Mouse (Mus musculus) myocyte (in vitro differentiated cells): ENCODE results near the gene Adam12. TPM values are rescaled to one million over a fixed set of nuclear protein-coding genes. Genes with fewer than 3 reads are reported as not detected.

Source experiments
- H3K27me3 ChIP-seq: one replicate; pipeline ENCODE4 v1.6.1; 2011; ENCODE audit not compliant: control insufficient read depth, insufficient read depth, insufficient read length
- H3K36me3 ChIP-seq: one replicate; pipeline ENCODE4 v1.6.1; 2011; ENCODE audit not compliant: control insufficient read depth, insufficient read depth
- H3K4me2 ChIP-seq: one replicate; pipeline ENCODE4 v1.6.1; 2011; ENCODE audit warnings: low read depth, control low read depth
- H3K4me3 ChIP-seq: one replicate; pipeline ENCODE4 v1.5.1; 2011; ENCODE audit warnings: mild to moderate bottlenecking, control low read depth, moderate library complexity
- H3K79me2 ChIP-seq: one replicate; pipeline ENCODE4 v1.6.1; 2011; ENCODE audit not compliant: control insufficient read depth, insufficient read depth
- H3ac ChIP-seq: one replicate; pipeline ENCODE4 v1.6.1; 2011; ENCODE audit not compliant: control insufficient read depth, insufficient read length
- CEBPB ChIP-seq: IDR thresholded peaks from 2 replicates; pipeline ENCODE4 v1.6.1; 2011; ENCODE audit warnings: mild to moderate bottlenecking, moderate library complexity; ENCODE audit not compliant: poor library complexity, insufficient read depth, severe bottlenecking
- E2F4 ChIP-seq: IDR thresholded peaks from one replicate; pipeline ENCODE4 v1.6.1; 2011; ENCODE audit warnings: mild to moderate bottlenecking, control low read depth, moderate library complexity; ENCODE audit not compliant: insufficient read depth
- MAX ChIP-seq: IDR thresholded peaks from one replicate; pipeline ENCODE4 v1.6.1; 2011; ENCODE audit warnings: low read depth, mild to moderate bottlenecking, control low read depth
- MYOD1 ChIP-seq, 3 experiments: IDR thresholded peaks; one replicate each; pipeline ENCODE4 v1.6.1; 2011; ENCODE audit warnings: control low read depth in 2 of 3, low read depth in 2 of 3, mild to moderate bottlenecking in 2 of 3, moderate library complexity in 1 of 3; ENCODE audit not compliant: insufficient read length in 2 of 3, control insufficient read depth in 1 of 3
- MYOG ChIP-seq, 3 experiments: IDR thresholded peaks; one replicate each; pipeline ENCODE4 v1.6.1; 2011; ENCODE audit warnings: control low read depth in 2 of 3, low read depth in 2 of 3, mild to moderate bottlenecking in 2 of 3; ENCODE audit not compliant: insufficient read length in 2 of 3, control insufficient read depth in 1 of 3, insufficient read depth in 1 of 3
- POLR2A ChIP-seq: IDR thresholded peaks from one replicate; pipeline ENCODE4 v1.6.1; 2011; ENCODE audit warnings: low read depth, mild to moderate bottlenecking, control low read depth, moderate library complexity; ENCODE audit not compliant: insufficient read length
- POLR2AphosphoS2 ChIP-seq: IDR thresholded peaks from one replicate; pipeline ENCODE4 v1.6.1; 2011; ENCODE audit warnings: low read depth, control low read depth; ENCODE audit not compliant: insufficient read length
- REST ChIP-seq: IDR thresholded peaks from one replicate; pipeline ENCODE4 v1.6.1; 2011; ENCODE audit warnings: mild to moderate bottlenecking, control low read depth, moderate library complexity; ENCODE audit not compliant: insufficient read depth, insufficient read length
- SRF ChIP-seq: IDR thresholded peaks from one replicate; pipeline ENCODE4 v1.6.1; 2011; ENCODE audit warnings: low read depth; ENCODE audit not compliant: control insufficient read depth, insufficient read length
- TCF12 ChIP-seq: IDR thresholded peaks from one replicate; pipeline ENCODE4 v1.6.1; 2011; ENCODE audit warnings: mild to moderate bottlenecking, control low read depth; ENCODE audit not compliant: poor library complexity, insufficient read depth, severe bottlenecking
- TCF3 ChIP-seq: IDR thresholded peaks from one replicate; pipeline ENCODE4 v1.6.1; 2011; ENCODE audit warnings: low read depth, control low read depth; ENCODE audit not compliant: insufficient read length
- USF1 ChIP-seq: IDR thresholded peaks from one replicate; pipeline ENCODE4 v1.6.1; 2011; ENCODE audit warnings: low read depth, mild to moderate bottlenecking, control low read depth, moderate library complexity
- polyA plus RNA-seq: library from polyadenylated mRNA; unstranded; fragments of >200 nt; fragmentation: generic; extraction: Trizol; gene quantifications from one replicate; pipeline ENCODE4 v1.2.1, GENCODE M21; 2012; ENCODE audit warnings: missing spikeins

The Adam12 gene
- polyA plus RNA-seq, 1 experiment = 7.2 TPM

- Histone ChIP-seq H3K36me3 (no peaks in the 10 kb centered on the region), H3K4me2 (peak overlapping the region; percentile 27), H3K27me3 (no peaks in the 10 kb centered on the region), H3K4me3 (no peak overlapping the region), H3ac (no peak overlapping the region), H3K79me2 (no peaks in the 10 kb centered on the region)
- TF ChIP-seq TCF12 (no peak), POLR2AphosphoS2 (no peak), MYOD1 (IDR thresholded peaks at IDR 0.05; ENCODE audit: control insufficient read depth in 1 of 3, insufficient read length in 2 of 3, low read depth in 2 of 3) (peak; percentile 33 to 77 (median 41))
These were observed 185.6 kb downstream of the Adam12 start for GRCm38 (mm10) chr7:134046376-134046775.

GRCm38 (mm10) chr7:134043576-134043975, 188.4 kb downstream of the Adam12 start:
- TF ChIP-seq CEBPB (no peak), E2F4 (no peak), POLR2AphosphoS2 (no peak), POLR2A (no peak), MAX (no peak), TCF12 (no peak), REST (no peak), TCF3 (no peak), MYOD1 (IDR thresholded peaks at IDR 0.05; ENCODE audit: control insufficient read depth in 1 of 3, insufficient read length in 2 of 3, low read depth in 2 of 3) (no peak), SRF (no peak), USF1 (no peak), MYOG (IDR thresholded peaks at IDR 0.05; ENCODE audit: control insufficient read depth in 1 of 3, insufficient read depth in 1 of 3, insufficient read length in 2 of 3, low read depth in 2 of 3) (no peak)
- Histone ChIP-seq H3ac (no peak overlapping the region), H3K79me2 (no peaks in the 10 kb centered on the region), H3K27me3 (no peaks in the 10 kb centered on the region), H3K36me3 (no peaks in the 10 kb centered on the region), H3K4me3 (no peak overlapping the region), H3K4me2 (no peak overlapping the region)

- no peaks in the 10 kb centered on the region for H3K27me3 ChIP-seq
- H3K4me2 ChIP-seq = no peak overlapping the region
- H3ac ChIP-seq = no peak overlapping the region
- no peaks in the 10 kb centered on the region for H3K79me2 ChIP-seq
- TF ChIP-seq E2F4 (no peak), REST (no peak), MYOD1 (IDR thresholded peaks at IDR 0.05; ENCODE audit: control insufficient read depth in 1 of 3, insufficient read length in 2 of 3, low read depth in 2 of 3) (no peak), CEBPB (no peak), TCF12 (no peak), SRF (no peak), MAX (no peak), MYOG (IDR thresholded peaks at IDR 0.05; ENCODE audit: control insufficient read depth in 1 of 3, insufficient read depth in 1 of 3, insufficient read length in 2 of 3, low read depth in 2 of 3) (no peak), TCF3 (no peak), USF1 (no peak)
- H3K36me3 ChIP-seq = no peaks in the 10 kb centered on the region
- H3K4me3 ChIP-seq = no peak overlapping the region
These were observed 189.3 kb downstream of the Adam12 start for GRCm38 (mm10) chr7:134042614-134043013.

GRCm38 (mm10) chr7:134033939-134034338, 198.0 kb downstream of the Adam12 start:
- no peak overlapping the region for H3K4me2 ChIP-seq
- H3K79me2 ChIP-seq = no peaks in the 10 kb centered on the region
- TF ChIP-seq REST (no peak), TCF3 (no peak), POLR2A (no peak), MYOG (IDR thresholded peaks at IDR 0.05; ENCODE audit: control insufficient read depth in 1 of 3, insufficient read depth in 1 of 3, insufficient read length in 2 of 3, low read depth in 2 of 3) (no peak), E2F4 (no peak), CEBPB (no peak), MYOD1 (IDR thresholded peaks at IDR 0.05; ENCODE audit: control insufficient read depth in 1 of 3, insufficient read length in 2 of 3, low read depth in 2 of 3) (no peak), USF1 (no peak), MAX (no peak), POLR2AphosphoS2 (no peak), TCF12 (no peak), SRF (no peak)
- H3K4me3 ChIP-seq = no peak overlapping the region
- no peaks in the 10 kb centered on the region for H3K27me3 ChIP-seq
- H3ac ChIP-seq = no peak overlapping the region
- no peaks in the 10 kb centered on the region for H3K36me3 ChIP-seq

GRCm38 (mm10) chr7:134032959-134033366, 199.0 kb downstream of the Adam12 start:
- Histone ChIP-seq H3K36me3 (no peaks in the 10 kb centered on the region), H3K79me2 (no peaks in the 10 kb centered on the region), H3ac (no peak overlapping the region), H3K4me2 (peak overlapping the region; percentile 59), H3K27me3 (no peaks in the 10 kb centered on the region), H3K4me3 (no peak overlapping the region)
- no peak for TF ChIP-seq SRF
- TF ChIP-seq E2F4 = no peak
- no peak for TF ChIP-seq USF1
- peak in 1 of 3 experiments; percentile 34 for TF ChIP-seq MYOD1 (IDR thresholded peaks at IDR 0.05; ENCODE audit: control insufficient read depth in 1 of 3, insufficient read length in 2 of 3, low read depth in 2 of 3)
- TF ChIP-seq TCF12 = no peak
- no peak for TF ChIP-seq CEBPB
- no peak for TF ChIP-seq REST
- TF ChIP-seq MYOG (IDR thresholded peaks at IDR 0.05; ENCODE audit: control insufficient read depth in 1 of 3, insufficient read depth in 1 of 3, insufficient read length in 2 of 3, low read depth in 2 of 3) = peak in 1 of 3 experiments; percentile 6
